Mouse (Mus musculus) lung, postnatal 36 days (tissue): Measurements from ENCODE around the gene Akt2.
A peak's percentile ranks its signal among the peaks of the same experiment; 100 is the strongest.

Experiments used
- DNase-seq: peaks from one replicate; pipeline ENCODE4 v3.0.0; 2022; ENCODE audit warnings: mixed read lengths

Akt2 gene

DNA sequence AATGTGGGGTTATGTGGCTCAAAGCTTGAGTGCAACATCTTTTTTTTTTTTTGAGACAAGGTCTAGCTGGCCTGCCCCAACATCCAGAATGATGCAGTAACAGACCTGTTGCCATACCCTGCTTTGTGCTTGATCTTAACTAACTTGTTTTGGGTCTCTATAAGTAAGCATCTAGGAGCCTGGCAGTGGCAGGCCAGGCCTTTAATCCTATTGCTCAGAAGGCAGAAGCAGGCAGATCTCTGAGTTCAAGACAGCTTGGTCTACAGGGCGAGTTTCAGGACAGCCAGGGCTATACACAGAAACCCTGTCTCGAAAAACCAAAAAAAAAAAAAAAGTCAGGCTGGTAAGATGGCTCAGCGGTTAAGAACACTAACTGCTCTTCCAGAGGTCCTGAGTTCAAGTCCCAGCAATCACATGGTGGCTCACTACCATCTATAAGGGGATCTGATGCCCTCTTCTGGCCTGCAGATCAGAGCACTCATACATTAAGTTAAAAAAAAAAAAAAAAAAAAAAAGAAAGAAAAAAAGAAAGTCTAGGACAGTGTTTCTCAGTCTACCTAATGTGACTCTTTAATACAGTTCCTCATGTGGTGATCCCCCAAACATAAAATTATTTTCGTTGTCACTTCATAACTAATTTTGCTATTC is 662 bp upstream of the Akt2 start:
- DNase-seq, result no peak

DNA sequence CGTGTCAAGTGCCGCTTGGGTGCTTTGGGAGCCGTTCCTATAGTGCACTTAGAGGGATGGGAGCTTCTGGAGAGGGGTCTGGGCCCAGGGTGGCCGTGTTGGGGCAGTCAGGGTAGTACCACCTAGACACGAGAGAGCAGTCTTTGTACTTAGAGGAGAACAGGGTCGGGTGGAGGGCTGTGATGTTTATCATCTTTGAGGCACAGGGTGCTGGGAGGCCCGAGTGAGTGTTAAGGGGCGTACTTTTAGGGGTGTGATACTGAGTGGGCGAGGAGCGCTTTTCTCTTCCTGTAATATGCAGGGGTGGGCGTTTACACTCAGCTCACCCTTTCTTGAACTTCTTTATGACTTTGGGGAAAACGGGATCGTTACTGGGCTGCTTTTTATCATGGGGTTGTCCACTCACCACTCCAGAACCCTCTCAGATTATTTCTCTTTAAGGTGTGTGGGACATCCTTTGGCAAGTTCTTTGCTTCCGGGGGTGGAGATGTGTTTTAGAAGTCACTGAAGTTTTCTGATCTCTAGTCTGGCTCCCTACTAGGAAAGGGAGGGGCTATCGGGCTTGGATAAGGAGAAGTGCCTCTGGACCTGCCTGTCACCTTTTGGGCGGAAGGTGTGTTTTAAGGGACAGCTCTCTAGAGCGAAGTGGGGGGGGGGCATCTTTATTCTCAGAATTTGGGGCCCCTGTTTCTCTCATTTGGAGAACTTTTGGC is 1.0 kb downstream of the Akt2 start:
- peak; percentile 69 for DNase-seq

DNA sequence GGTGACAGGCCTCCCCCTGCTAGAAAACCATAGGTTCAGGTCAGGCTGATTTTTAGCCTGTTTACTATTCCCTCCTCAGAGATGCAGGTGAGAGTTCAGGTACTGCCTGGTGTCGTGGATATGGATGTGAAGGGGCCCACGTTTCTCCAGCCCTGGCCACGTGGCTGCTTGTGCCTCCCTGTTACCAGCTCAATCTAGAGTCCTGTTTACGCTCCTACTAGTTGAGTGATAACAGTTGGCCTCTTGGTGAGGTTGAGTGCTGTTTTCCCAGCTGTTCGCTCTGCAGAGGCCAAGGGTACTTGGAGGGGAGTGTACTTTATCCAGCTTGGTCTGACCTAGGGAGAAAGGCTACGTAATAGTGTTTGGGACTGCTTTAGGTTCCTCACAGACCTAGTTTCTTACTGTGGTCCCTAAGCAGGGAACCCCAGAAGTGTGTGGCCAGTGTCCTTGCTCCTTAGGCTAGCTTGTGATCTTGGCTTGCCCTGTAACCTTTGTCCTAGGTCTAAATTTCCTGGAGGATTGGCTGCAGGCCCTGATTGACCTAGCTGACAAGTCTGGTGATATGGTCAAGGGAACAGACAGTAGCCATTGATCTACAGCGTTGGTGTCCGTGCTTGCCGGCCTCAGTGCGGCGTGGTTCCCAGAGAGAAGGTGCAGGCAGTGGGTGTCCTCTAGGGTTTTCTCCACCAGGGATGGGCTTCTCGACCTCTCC is 1.7 kb downstream of the Akt2 start:
- DNase-seq, result peak; percentile 71

DNA sequence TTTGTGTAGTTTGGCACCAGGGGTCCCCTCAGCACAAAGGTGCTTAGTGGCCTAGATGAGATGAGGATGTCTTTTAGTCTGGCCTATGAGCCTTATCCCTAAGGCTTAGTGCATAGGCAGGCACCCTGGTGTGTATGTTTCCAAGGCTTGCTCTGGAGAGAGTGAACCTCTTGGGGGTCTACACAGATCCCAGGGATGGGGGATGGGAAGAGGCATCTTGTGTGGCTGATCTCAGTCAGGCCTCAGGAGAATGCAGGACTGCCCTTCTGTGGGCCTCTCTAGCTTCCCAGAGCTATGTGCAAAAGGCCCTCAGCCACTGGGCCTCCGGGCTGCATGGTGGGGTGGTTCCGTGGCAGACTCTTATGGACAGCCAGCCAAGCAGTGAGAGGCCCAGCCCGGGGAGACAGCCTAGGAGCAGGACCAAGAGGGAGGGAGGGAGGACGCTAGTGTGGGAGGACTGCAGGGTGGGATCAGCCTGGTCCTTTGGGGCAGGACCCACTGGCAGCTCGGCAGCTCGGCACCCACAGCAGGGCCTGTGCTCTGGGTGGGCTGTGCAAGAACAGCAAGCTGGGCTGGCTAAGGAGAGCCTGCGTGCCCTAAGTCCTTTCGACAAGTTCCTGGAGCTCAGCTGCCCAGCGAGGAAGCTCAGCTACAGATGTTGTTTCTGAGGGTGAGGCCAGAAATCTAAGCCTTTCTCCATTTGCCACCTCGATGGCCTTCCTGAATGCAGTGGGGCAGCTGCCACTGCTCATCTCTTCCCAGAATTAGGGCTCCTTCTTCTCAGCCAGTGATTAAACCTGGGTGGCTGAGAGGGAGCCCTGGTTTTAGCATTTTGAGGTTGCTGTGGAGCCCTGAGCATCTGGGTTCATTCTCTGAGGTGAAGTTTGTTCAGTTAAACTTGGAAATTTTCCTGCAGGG is 5.5 kb downstream of the Akt2 start:
- DNase-seq, result no peak

DNA sequence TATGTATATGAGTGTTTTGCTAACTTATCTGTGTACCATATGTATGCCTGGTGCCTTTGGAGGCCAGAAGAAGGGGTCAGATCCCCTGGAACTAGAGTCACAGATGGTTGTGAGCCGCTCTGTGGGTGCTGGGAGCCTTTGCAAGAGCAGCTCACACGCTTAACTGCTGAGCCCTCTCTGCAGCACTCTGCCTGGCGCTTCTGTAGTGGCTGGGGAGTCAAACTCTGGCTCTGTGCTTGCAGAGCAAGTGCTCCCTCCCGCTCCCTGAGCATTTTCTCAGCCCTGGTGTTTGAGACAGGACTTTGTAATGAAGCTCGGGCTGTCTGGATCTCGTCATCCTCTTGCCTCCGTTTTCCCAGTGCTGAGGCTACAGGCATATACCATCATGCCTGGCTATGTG is 6.7 kb downstream of the Akt2 start:
- no peak for DNase-seq

DNA sequence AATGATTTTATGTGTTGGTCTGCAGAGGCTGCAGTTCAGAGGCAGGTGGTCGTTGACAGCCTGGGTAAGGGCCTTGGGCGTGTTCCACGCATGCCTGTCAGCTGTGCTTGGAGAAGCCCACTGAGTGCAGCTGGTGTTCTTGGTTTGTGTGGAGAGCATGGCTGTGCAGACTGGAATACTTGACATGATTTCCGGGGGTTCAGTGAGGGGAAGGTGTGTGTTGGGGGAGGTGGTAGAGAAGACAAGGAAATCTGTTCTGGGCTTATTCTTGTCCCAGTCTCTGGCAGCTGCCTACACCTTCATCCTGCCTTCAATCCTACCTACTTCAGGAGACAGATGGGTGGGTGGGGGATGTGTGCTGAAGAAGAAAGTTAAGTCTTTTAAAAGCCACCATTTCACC is 10.3 kb downstream of the Akt2 start:
- no peak for DNase-seq

DNA sequence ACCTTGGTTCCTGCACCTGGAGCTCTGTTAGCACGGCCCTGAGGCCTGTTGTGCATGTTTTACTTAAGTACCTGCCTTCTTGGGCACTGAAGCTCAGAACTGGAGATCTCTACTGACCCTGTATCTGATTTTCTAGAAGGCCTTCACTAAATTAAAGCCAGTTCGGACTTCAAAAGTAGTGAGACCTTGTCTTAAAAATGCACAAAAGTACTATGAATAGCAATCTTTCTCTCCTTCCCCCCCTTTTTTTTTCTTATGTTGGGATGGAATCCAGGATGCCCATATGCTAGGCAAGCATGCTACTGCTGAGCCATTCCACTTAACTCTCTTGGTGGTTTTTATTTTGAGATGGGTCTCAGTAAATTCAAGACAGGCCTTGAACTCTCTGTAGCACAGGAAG is 10.8 kb downstream of the Akt2 start:
- no peak for DNase-seq

DNA sequence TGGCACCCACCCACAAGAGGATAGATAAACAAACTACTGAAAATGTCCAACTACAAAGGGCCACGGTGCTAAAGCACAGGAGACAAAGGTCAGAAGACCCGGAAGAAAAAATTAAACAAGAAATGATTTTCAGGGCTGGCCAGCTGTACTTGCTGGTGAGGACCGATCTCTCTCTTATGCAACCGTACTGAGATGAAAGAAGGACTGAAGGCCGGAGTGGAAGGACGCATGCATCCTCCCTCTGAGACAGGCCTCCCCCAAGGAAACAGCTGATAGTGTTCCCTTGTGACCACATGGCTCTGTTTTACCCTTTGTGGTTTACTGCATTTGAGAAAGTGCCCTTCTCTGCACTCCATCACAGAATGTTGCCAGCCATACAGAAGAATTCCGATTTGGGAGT is 11.5 kb downstream of the Akt2 start:
- no peak for DNase-seq

DNA sequence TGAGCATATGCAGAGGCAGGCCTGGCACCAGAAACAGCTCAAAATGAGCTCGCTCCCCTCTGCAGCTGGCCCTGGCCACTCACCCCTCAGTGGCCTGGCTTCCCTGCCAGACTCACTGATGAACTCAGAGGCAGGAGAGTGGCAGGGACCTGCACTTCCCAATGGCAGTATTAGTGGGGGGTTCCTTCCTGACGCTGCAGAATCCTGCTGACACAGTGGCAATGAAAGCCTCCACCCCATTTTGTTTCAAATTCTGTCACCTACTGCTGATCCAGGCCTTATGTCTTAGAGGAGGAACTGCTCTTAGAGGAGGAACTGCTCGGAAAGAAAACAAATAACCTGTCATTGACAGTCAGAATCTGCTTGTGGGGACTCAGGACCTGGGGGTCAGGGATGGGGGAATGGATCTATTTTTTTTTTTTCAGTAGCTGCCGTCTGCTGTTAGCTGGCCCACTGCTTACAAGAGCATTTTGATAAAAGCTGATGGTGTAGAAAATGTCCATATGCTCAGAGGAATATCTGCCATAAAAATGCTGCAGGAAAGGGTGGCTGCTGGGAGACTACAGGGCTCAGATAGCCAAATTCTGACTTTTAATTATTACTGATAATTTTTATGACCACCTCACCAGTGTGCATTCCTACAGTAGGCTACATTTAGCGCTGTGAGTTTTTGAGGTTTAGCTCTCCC is 13.5 kb downstream of the Akt2 start:
- DNase-seq, result no peak

DNA sequence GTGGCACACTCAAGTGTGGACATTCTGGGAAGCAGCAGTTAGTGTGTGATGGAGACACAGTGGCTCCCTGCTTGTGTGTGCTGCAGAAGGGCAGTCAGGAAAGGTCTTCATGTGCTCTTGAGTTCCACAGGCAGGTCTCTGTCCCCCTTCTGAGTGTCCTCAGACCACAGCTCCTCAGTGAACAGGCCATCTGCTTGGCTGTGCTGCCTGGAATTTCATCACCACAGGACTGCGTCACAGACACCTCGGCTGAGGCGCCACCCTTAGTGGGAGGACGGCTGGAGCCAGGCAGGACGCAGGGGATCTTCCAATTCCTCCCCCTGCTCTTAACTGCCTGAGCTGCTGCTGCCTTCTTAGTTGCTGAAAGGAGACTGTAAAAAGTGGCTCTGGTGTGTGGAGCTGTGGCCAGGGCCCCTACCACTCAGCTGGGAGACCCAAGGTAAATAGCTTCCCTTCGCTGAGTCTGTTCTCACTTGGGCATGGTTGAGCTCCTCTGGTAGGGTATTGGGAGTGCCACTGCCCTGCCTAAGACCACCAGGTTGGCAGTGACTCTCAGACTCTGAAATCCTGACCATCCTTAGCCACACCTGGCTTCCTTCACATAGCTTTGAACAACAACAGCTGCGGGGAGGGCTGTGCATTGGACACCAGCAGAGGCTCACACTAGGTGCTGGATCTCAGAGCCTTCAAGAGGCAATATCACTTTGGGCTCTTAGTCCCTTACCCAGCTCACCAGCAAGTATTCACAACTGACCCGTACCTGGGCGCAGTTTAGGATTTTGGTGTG is 14.3 kb downstream of the Akt2 start:
- DNase-seq, result peak; percentile 79

DNA sequence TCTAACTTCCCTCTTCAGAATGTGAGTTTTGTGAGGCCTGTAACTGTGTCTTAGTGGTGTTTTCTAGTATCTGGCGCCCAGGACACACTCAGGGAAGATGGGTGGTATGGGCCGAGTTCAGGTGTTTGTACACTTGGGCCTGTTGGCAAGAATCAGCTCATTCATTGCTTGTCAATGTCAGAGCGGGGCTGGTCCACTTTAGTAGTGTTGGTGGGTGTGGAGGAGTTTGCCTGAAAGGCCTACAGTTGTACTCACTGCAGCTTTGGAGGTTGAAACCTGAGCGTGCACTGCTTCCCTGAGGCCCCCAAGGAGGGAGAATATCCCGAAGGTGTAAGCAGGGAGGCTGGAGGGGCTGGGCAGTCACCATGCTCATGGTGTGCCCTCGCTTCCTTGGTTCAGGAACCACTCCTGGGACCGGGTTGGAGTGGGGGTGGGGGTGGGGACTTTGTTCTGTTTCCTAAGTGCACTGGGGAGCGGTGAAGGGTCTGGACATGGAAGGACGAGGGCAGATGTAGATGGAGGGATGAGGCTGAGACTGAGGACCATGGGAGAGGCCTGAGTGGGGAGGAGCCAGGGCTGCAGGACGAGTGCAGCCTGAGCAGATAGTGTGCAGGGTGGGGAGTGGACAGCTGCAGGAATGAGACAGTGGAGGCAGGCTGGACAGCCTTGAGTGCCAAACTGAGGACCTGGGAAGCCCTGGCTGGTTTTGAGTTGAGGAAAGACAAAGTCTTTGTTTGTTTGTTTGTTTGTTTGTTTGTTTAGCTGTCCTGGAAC is 15.3 kb downstream of the Akt2 start:
- DNase-seq, result no peak

DNA sequence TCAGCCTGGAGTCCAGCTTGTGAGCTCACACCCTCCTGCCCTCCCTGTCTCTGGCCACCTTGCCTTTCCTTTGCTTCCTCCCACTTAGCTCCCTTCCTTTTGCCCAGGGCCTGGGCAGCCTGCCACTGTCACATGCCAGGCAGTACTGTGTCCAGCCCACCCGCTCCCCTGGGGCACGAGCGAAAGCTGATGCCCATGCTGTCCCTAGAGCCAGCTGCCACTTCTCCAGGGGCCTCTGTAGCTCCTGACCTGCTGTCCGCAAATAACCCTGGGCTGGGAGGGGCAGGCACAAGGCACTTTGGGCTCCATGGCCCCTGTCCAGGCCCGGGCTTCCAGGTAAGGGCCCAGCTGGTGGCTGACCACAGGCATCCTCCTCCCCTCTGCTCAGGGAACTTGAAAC is 16.2 kb downstream of the Akt2 start:
- peak; percentile 80 for DNase-seq

DNA sequence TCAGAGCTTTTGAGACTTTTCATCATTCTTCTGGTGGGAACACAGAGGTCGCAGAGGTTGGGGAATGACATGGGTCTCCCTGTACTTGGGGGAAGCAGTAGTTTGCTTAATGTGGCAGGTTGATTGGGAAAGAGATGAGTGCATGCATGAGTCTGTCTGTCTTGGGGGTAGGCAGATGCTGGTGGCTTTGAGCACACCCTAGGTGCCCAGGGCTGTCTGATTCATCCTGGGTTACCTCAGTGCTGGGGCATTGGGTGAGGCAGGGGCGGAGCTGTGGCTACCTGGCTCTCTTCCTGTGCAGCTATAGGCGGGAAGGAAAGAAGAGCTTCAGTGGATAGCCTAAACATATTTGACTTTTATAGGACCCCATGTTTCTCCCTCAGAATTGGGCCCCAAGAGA is 16.8 kb downstream of the Akt2 start:
- no peak for DNase-seq

DNA sequence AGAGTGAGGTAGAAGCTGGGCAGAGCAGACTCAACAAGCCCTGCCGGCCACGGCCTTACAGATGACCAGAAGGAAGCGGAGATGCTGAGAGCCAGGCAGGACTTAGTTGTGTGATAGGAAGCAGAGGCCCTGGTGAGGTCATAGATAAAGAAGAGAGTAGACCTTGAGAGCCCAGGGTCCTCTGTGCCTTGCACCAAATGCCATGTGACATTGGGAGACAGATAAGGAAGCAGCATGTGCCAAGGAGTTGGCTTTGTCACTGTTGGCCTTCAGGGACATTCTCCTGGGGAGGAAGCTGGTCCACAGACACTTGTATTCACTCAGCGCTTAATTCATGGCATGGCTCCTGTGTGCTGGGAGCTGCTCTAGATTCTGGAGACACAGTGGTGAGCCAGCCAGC is 17.9 kb downstream of the Akt2 start:
- no peak for DNase-seq

DNA sequence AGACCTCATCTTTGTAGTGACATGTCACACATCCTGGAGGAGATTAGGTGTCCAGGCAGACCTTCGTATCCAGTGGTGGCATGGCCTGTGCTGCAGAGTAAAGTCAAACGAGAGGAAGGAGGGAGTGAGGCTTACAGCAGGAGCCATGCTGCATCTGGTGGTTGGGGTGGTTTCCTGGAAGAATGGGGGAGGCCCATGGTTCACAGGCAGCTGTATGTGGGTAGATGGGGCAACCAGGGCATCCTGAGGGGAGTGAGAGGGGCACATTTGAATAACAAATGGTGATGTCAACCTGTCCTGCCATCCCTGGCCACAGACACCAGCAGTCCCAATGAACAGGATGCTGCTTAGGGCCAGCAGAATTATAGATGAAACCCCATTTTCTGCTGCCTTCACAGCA is 18.3 kb downstream of the Akt2 start:
- no peak for DNase-seq

DNA sequence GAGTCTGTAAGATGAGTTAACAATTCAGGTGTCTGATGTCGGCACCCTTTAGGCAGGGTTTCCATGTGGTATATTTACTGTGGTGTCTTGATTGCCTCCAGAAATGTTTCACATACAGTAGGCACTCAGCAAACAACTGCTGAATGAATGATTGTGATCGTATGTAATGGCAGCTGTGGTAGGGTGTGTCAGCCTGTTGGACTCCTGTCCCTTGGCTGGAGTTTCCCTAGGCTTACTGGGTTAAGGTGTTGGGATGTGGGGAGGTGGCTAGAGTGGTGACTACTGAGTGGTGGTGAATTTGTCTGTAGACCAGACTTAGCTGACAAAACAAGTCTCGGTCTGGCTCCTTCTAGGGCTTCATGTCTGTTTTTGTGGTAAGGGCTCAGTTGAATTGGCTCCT is 19.0 kb downstream of the Akt2 start:
- no peak for DNase-seq

DNA sequence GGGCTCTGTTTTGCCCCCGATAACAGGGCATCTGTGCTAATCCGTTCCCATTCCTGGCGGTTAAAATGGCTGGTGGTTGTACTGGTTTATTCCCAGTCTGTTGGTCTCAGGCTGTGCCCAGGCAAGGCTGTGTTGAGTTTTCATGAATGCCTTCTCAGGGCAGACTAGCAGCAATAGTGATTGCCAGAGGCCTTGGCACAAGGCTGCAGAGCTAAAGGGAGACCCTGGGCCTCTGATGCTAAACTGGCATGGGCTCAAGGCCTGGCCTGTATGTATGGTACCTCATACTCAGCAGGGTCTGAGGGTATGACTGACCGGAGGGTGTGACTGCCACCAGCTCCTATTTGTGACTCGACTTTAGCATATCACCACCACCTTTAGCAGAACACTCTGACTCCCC is 19.5 kb downstream of the Akt2 start:
- DNase-seq, result no peak

DNA sequence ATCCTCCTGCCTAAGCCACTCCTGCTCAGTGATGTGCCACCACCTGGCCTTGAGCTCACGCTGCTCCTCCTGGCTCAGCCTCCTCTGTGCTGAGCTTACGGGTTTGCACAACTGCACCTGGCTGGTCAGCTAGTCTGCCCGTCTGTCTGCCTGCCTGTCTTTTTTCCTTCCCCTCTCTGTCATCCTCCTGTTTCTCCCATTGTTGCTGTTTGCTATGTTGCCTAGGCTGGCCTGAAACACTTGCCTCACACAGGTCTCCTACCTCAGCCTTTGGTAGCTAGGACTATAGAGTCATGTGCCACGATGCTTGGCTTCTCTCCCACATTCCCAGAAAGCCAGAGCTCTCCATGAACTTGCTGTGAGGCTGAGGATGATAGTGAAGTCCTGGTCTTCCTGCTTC is 21.6 kb downstream of the Akt2 start:
- DNase-seq, result no peak

DNA sequence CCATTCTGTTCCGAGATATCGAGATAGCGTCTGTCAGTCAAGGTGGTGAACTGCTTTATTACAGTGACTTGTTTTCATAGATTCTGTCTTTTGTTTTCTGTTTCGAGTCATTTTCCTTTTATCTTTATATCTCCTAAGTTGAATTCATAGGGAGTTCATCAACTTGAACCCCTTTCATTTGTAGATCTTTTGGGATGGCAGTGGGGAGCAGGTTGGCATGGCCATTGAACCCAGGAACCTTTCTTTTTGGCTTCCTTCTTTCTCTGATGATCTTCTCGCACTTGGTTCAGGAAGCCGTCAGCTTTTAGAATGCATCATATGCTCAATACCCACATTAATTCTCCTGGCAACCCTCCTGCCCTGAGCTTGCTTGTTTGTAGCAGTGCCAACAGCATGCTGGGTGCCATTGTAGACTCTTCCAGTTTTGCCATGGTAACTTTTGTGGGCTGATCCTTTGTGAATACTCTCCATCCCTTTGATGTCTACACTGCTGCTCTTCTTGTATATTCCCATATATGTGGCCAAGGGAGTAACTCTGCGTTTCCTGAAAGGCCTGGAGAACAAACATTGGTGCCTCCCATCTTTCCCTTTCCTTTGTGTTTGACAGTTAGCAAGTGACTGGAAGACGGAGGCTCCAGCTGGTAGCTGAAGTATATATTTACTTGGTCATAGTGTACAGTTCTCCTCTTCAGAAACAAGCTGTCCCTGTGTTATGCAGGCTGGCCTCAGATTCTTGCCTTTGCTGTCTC is 22.6 kb downstream of the Akt2 start:
- DNase-seq, result no peak

DNA sequence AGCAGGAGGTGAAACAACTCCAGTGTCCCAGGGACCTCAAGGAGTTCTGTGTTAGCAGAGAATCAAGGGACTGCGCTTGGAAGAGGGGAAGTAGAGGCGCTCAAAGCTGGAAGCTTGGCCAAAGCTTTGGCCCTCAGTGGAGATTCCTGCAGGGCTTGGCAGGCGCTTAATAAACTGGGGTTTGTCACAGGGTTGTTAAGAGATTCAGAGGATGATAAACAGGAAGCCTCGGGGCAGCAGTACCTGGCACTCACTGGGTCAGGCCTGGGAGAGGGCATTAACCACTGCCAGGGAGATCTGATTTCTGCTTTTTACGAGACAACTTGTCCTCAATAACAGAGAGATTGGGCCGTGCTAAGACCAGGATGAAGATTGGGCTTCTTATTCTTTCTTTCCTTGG is 29.7 kb downstream of the Akt2 start:
- no peak for DNase-seq
